Mouse (Mus musculus) limb, embryonic 14.5 days (tissue): ENCODE measurements around the gene Tfap2d. TPM values are rescaled to one million over a fixed set of nuclear protein-coding genes. Genes with fewer than 3 reads are reported as not detected.

Experiments used
- ATAC-seq: fragments of 200-750 bp; cut with Nextera tagmentation; 2 replicates; pipeline ENCODE4 v1.8.0; 2017; ENCODE audit warnings: low read depth, moderate number of reproducible peaks, moderate TSS enrichment; ENCODE audit not compliant: low FRiP score
- DNase-seq: peaks from one replicate; pipeline ENCODE4 v3.0.0-alpha.2; 2015; ENCODE audit warnings: low spot score
- H3K27ac ChIP-seq: fragments of 300-500 bp; sonication (generic); replicated peaks from 2 replicates; pipeline ENCODE4 v1.5.1; 2014; ENCODE audit warnings: low read depth, mild to moderate bottlenecking, low read length, moderate library complexity, mixed read lengths
- H3K27me3 ChIP-seq: fragments of 300-500 bp; sonication (generic); 2 replicates; pipeline ENCODE4 v1.6.1; 2014; ENCODE audit warnings: low read length, mixed read lengths; ENCODE audit not compliant: control insufficient read depth, insufficient read depth
- H3K36me3 ChIP-seq: fragments of 300-500 bp; sonication (generic); 2 replicates; pipeline ENCODE4 v1.6.1; 2014; ENCODE audit warnings: mild to moderate bottlenecking, low read length, moderate library complexity, mixed read lengths; ENCODE audit not compliant: control insufficient read depth, insufficient read depth
- H3K4me1 ChIP-seq: fragments of 300-500 bp; sonication (generic); 2 replicates; pipeline ENCODE4 v1.6.1; 2014; ENCODE audit warnings: antibody characterized with exemption, low read length, mixed read lengths; ENCODE audit not compliant: control insufficient read depth, insufficient read depth
- H3K4me2 ChIP-seq: fragments of 300-500 bp; sonication (generic); replicated peaks from 2 replicates; pipeline ENCODE4 v1.6.1; 2014; ENCODE audit warnings: low read depth, mild to moderate bottlenecking, low read length, moderate library complexity; ENCODE audit not compliant: severe bottlenecking
- H3K4me3 ChIP-seq: fragments of 300-500 bp; sonication (generic); replicated peaks from 2 replicates; pipeline ENCODE4 v1.5.1; 2014; ENCODE audit warnings: low read length
- H3K9ac ChIP-seq: fragments of 300-500 bp; sonication (generic); 2 replicates; pipeline ENCODE4 v1.6.1; 2014; ENCODE audit warnings: mild to moderate bottlenecking, low read depth, low read length, moderate library complexity; ENCODE audit not compliant: severe bottlenecking
- H3K9me3 ChIP-seq: fragments of 300-500 bp; sonication (generic); 2 replicates; pipeline ENCODE4 v1.6.1; 2016; ENCODE audit warnings: low read length; ENCODE audit not compliant: control insufficient read depth
- POLR2A ChIP-seq: fragments of 200-500 bp; IDR thresholded peaks from 2 replicates; pipeline ENCODE4 v1.8.0; 2012; ENCODE audit warnings: inconsistent platforms, mild to moderate bottlenecking, moderate library complexity, borderline replicate concordance; ENCODE audit not compliant: insufficient read depth, insufficient read length; ENCODE audit errors: extremely low read depth
- WGBS: fragments of 180-500 bp; shearing (Covaris S2); extraction: QIAGEN DNeasy Blood & Tissue Kit; methylation state at CpG from one replicate; pipeline ENCODE4 v1.1.7; 2014; 5-methylcytosine and 5-hydroxymethylcytosine counted together
- polyA plus RNA-seq, 2 experiments: library from polyadenylated mRNA; depleted of rRNA in 1 of 2; stranded (reverse) in 1 of 2; unstranded in 1 of 2; fragments of >200 nt; fragmentation: Nextera tagmentation in 1 of 2; extraction: Ambion mirVana in 1 of 2; gene quantifications; 2 replicates each; pipeline versions ENCODE4 v1.2.1 to v1.2.3; 2012 to 2014

Tfap2d gene
- polyA plus RNA-seq, 2 experiments: not detected

DNA sequence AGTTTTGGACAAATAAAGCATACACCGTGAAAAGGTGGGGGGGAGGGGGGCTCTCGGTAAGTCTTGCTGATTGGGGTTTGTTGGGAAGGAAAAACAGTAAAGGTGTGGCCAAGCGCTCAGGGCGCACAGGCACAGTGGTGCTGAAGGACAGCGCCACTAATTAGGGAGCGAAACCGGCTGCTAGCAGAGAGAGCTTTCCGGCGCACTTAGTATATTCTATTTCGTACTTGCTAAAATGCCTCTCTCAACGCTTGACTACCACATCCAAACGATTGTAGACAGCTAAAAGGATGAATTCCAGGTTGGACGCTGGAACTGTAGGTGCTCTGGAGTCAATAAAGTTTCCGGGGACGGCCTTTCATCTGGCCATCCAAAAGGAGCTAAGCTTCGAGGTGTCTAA lies 6.9 kb downstream of the Tfap2d start:
- no peaks in the 10 kb centered on the region for H3K36me3 ChIP-seq
- DNase-seq (peak; percentile 88), ATAC-seq (no peak)
- no peak overlapping the region for H3K27ac ChIP-seq
- H3K4me1 ChIP-seq: no peaks in the 10 kb centered on the region
- no peak overlapping the region for H3K4me3 ChIP-seq
- H3K27me3 ChIP-seq: peaks cover 84% of the 10 kb centered on the region
- H3K9ac ChIP-seq: no peak overlapping the region
- no peaks in the 10 kb centered on the region for H3K9me3 ChIP-seq
- under 1% methylated on average over 16 of the region's 16 CpGs for WGBS
- H3K4me2 ChIP-seq: no peak overlapping the region
- TF ChIP-seq POLR2A: no peak

DNA sequence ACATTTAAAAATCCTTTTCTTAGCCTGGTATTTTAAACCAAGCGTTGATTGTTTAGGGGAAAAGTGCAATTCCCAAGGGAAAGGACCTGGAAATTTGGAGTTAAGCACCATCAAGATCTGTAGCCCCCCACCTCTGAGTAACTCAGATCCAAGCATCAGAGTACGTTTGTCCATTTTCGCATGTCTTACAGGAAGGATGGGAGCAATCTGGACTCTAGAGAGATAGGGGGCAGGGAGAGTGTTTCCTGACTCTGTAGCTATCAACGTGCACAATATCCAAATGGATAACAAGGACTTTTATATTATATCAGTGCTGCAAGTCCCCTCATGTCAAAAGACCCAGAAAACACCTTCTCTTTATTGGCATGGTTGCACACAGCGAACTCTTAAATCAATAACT lies 7.4 kb downstream of the Tfap2d start:
- H3K36me3 ChIP-seq: no peaks in the 10 kb centered on the region
- ATAC-seq (no peak), DNase-seq (no peak)
- H3K27ac ChIP-seq: no peak overlapping the region
- H3K9ac ChIP-seq: no peak overlapping the region
- H3K4me2 ChIP-seq: no peak overlapping the region
- peaks cover 79% of the 10 kb centered on the region for H3K27me3 ChIP-seq
- no peak overlapping the region for H3K4me3 ChIP-seq
- TF ChIP-seq POLR2A: no peak
- no peaks in the 10 kb centered on the region for H3K4me1 ChIP-seq
- H3K9me3 ChIP-seq: no peaks in the 10 kb centered on the region
- 2% methylated on average over 5 of the region's 5 CpGs for WGBS

DNA sequence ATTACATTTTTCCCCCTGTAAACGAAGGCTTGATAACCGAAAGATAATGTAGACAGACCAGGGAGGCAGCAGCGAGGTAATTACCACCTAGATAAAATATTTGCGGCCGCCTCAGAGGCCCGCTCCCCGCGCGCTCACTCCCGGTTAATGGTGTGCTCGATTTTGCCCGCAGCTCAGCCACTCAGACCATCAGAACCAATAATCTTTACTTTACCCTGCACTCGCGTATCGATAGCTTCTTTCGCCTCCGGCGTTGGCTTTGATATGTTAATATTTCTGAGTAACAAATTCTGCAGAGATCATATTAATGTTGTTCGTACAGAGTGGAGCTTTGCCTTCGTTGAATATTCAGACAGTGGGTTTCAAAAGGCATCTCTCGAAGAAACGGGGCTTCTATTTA lies 8.2 kb downstream of the Tfap2d start:
- Histone ChIP-seq H3K9ac (no peak overlapping the region), H3K36me3 (no peaks in the 10 kb centered on the region), H3K9me3 (no peaks in the 10 kb centered on the region), H3K4me1 (no peaks in the 10 kb centered on the region), H3K27ac (no peak overlapping the region), H3K4me2 (no peak overlapping the region), H3K27me3 (peaks cover 70% of the 10 kb centered on the region), H3K4me3 (no peak overlapping the region)
- DNase-seq (no peak), ATAC-seq (no peak)
- no peak for TF ChIP-seq POLR2A
- 2% methylated on average over 22 of the region's 22 CpGs for WGBS

DNA sequence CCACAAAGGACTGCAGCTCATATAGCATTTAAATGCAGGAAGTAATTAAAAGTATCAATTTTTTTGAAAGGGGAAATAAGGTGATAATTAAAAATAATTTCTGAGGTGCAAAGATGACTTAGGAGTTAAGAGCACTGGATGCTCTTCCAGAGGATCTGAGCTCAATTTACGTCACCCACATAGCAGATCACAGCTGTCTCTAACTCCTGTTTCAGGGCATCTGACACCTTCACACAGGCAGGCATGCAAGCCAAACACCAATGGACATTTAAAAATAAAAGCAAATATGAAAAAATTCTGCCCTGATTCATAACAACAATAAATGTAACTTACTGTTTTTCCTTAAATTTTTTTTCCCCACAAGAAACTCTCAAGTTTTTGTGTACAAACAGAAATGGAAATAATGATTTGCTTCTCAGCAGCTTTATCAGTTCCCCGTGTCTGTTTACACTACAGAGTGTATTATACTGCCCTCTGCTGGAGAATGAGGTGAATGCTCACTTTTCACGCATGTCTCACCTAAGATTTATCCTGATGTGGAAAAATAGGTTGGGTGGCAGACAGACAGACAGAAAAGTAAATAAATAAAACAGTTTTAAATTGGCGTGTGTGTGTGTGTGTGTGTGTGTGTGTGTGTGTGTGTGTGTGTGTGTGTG lies 76.0 kb downstream of the Tfap2d start:
- H3K4me1 ChIP-seq: no peaks in the 10 kb centered on the region
- DNase-seq: peak; percentile 52
- ATAC-seq: no peak
- no peak overlapping the region for H3K9ac ChIP-seq
- TF ChIP-seq POLR2A: no peak
- 6% methylated on average over 4 of the region's 4 CpGs for WGBS
- no peak overlapping the region for H3K4me3 ChIP-seq
- H3K36me3 ChIP-seq: no peaks in the 10 kb centered on the region
- H3K4me2 ChIP-seq: no peak overlapping the region
- no peak overlapping the region for H3K27ac ChIP-seq
- H3K27me3 ChIP-seq: no peaks in the 10 kb centered on the region
- H3K9me3 ChIP-seq: no peaks in the 10 kb centered on the region

DNA sequence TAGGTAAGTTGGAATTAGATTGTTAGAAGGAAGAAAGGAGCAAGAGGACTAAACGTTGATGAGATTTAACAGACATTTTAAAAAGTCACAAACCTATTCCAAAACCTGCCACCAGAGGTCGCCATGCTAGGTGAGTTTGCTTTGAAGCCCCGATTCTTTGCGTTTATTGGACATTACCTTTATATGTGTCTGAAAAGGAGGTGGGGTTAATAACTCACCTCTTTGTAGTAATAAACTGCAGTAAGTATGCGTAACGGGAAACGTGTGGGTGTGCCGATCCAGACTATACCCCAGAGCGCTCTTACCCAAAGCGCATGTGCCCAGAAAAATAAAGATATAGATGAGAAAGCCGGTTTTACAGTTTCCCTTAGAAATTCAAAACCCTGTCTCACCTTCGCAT lies 102.8 kb downstream of the Tfap2d start:
- Histone ChIP-seq H3K9me3 (no peaks in the 10 kb centered on the region), H3K4me2 (peak overlapping the region; percentile 62), H3K27ac (no peak overlapping the region), H3K4me1 (no peaks in the 10 kb centered on the region), H3K27me3 (peaks cover 20% of the 10 kb centered on the region), H3K4me3 (peak overlapping the region; percentile 36), H3K9ac (0 out of 2 replicates have a peak overlapping the region, but pooled peaks have one; percentile 34), H3K36me3 (no peaks in the 10 kb centered on the region)
- under 1% methylated on average over 12 of the region's 12 CpGs for WGBS
- peak; percentile 82 for DNase-seq
- 0 out of 2 replicates have a peak, but pooled peaks have one; percentile 27 for ATAC-seq
- no peak for TF ChIP-seq POLR2A

DNA sequence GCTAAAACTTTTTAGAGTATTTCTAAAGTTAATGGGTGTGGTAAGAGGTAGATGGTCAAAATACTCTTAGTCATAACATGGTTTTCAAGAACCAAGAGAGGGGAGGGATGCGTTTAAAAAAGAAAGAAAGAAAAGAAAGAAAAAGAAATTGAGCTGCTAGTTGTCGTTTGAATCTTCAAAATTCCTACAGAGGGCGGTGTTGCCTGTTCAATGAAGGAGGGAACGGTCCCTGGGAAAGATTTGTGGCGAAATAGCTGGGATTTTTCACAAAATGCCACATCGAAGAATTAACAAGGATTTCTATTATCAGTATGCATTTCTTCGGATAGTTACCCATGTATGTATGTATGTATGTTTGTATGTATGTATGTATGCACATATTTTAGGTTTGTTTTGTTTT lies 103.4 kb downstream of the Tfap2d start:
- peak overlapping the region; percentile 62; the same call in 1 of the 2 replicates for H3K4me2 ChIP-seq
- peak; percentile 72 for DNase-seq

More for the DNA sequence above, 103.4 kb downstream of the Tfap2d start:
- Histone ChIP-seq H3K9me3 (no peaks in the 10 kb centered on the region), H3K9ac (0 out of 2 replicates have a peak overlapping the region, but pooled peaks have one; percentile 34), H3K36me3 (no peaks in the 10 kb centered on the region), H3K4me1 (no peaks in the 10 kb centered on the region), H3K27ac (no peak overlapping the region), H3K4me3 (peak overlapping the region; percentile 36), H3K27me3 (peaks cover 25% of the 10 kb centered on the region)
- TF ChIP-seq POLR2A: no peak
- 2% methylated on average over 7 of the region's 7 CpGs for WGBS
- ATAC-seq: 0 out of 2 replicates have a peak, but pooled peaks have one; percentile 27
